Mouse (Mus musculus) kidney, embryonic 16.5 days (tissue): ENCODE measurements around the gene Micu1. TPM values are rescaled to one million over a fixed set of nuclear protein-coding genes. Genes with fewer than 3 reads are reported as not detected.

Experiments
- ATAC-seq: fragments of 200-750 bp; cut with Nextera tagmentation; 2 replicates; pipeline ENCODE4 v1.8.0; 2017; ENCODE audit warnings: moderate TSS enrichment; ENCODE audit not compliant: low FRiP score, low TSS enrichment
- H3K27ac ChIP-seq: fragments of 300-500 bp; sonication (generic); 2 replicates; pipeline ENCODE4 v1.5.1; 2014; ENCODE audit warnings: low read length
- H3K27me3 ChIP-seq: fragments of 300-500 bp; sonication (generic); 2 replicates; pipeline ENCODE4 v1.6.1; 2014; ENCODE audit warnings: low read length, control low read depth, mixed read lengths; ENCODE audit not compliant: insufficient read depth
- H3K36me3 ChIP-seq: fragments of 300-500 bp; sonication (generic); 2 replicates; pipeline ENCODE4 v1.6.1; 2014; ENCODE audit warnings: low read length, control low read depth, mixed read lengths; ENCODE audit not compliant: insufficient read depth
- H3K4me1 ChIP-seq: fragments of 300-500 bp; sonication (generic); 2 replicates; pipeline ENCODE4 v1.6.1; 2014; ENCODE audit warnings: low read length, control low read depth, mixed read lengths; ENCODE audit not compliant: insufficient read depth
- H3K4me2 ChIP-seq: fragments of 300-500 bp; sonication (generic); replicated peaks from 2 replicates; pipeline ENCODE4 v1.6.1; 2014; ENCODE audit warnings: low read depth, low read length
- H3K4me3 ChIP-seq: fragments of 300-500 bp; sonication (generic); 2 replicates; pipeline ENCODE4 v1.5.1; 2014; ENCODE audit warnings: mild to moderate bottlenecking, low read length
- H3K9ac ChIP-seq: fragments of 300-500 bp; sonication (generic); replicated peaks from 2 replicates; pipeline ENCODE4 v1.6.1; 2014; ENCODE audit warnings: low read length
- H3K9me3 ChIP-seq: fragments of 300-500 bp; sonication (generic); 2 replicates; pipeline ENCODE4 v1.6.1; 2016; ENCODE audit warnings: low read length, control low read depth
- WGBS: fragments of 180-500 bp; shearing (Covaris S2); extraction: QIAGEN DNeasy Blood & Tissue Kit; methylation state at CpG from one replicate; pipeline ENCODE4 v1.1.7; 2014; 5-methylcytosine and 5-hydroxymethylcytosine counted together
- polyA plus RNA-seq: library from polyadenylated mRNA; unstranded; fragments of >200 nt; fragmentation: Nextera tagmentation; extraction: Ambion mirVana; gene quantifications from 2 replicates; pipeline ENCODE4 v1.2.1, GENCODE M21; 2015

Gene Micu1
- polyA plus RNA-seq, 1 experiment from 2014 or later: 86.2 TPM

GRCm38 (mm10) chr10:59894251-59895160 is 192.2 kb downstream of the Micu1 start:
- no peak overlapping the region for H3K4me3 ChIP-seq
- H3K9me3 ChIP-seq: no peaks in the 10 kb centered on the region
- no peak for ATAC-seq
- peaks cover 58% of the 10 kb centered on the region for H3K36me3 ChIP-seq
- no peaks in the 10 kb centered on the region for H3K27me3 ChIP-seq
- H3K27ac ChIP-seq: no peak overlapping the region
- H3K4me2 ChIP-seq: no peak overlapping the region
- WGBS: 82% methylated on average over 25 of the region's 25 CpGs
- H3K4me1 ChIP-seq: peaks cover 32% of the 10 kb centered on the region
- no peak overlapping the region for H3K9ac ChIP-seq

- Histone ChIP-seq H3K27me3 (no peaks in the 10 kb centered on the region), H3K4me1 (peaks cover 44% of the 10 kb centered on the region), H3K9me3 (no peaks in the 10 kb centered on the region), H3K27ac (no peak overlapping the region), H3K9ac (no peak overlapping the region), H3K4me3 (no peak overlapping the region), H3K36me3 (peaks cover 53% of the 10 kb centered on the region), H3K4me2 (no peak overlapping the region)
- WGBS: 94% methylated on average over 17 of the region's 17 CpGs
- no peak for ATAC-seq
Measured at GRCm38 (mm10) chr10:59895460-59896186, 193.3 kb downstream of the Micu1 start.

GRCm38 (mm10) chr10:59896211-59896610 is 193.9 kb downstream of the Micu1 start:
- no peak overlapping the region for H3K27ac ChIP-seq
- H3K9me3 ChIP-seq: no peaks in the 10 kb centered on the region
- no peak for ATAC-seq
- no peak overlapping the region for H3K4me3 ChIP-seq
- 93% methylated on average over 4 of the region's 4 CpGs for WGBS
- H3K36me3 ChIP-seq: peaks cover 49% of the 10 kb centered on the region
- H3K4me1 ChIP-seq: peaks cover 49% of the 10 kb centered on the region
- H3K9ac ChIP-seq: no peak overlapping the region
- no peaks in the 10 kb centered on the region for H3K27me3 ChIP-seq
- H3K4me2 ChIP-seq: no peak overlapping the region

- Histone ChIP-seq H3K4me2 (no peak overlapping the region), H3K4me3 (no peak overlapping the region), H3K27me3 (no peaks in the 10 kb centered on the region), H3K36me3 (peaks cover 41% of the 10 kb centered on the region), H3K9me3 (no peaks in the 10 kb centered on the region), H3K9ac (no peak overlapping the region), H3K4me1 (peaks cover 49% of the 10 kb centered on the region), H3K27ac (peak overlapping the region; percentile 57)
- ATAC-seq: no peak
- WGBS: 61% methylated on average over 3 of the region's 3 CpGs
Measured at GRCm38 (mm10) chr10:59896911-59897331, 194.6 kb downstream of the Micu1 start.

GRCm38 (mm10) chr10:59897511-59897910 is 195.2 kb downstream of the Micu1 start:
- ATAC-seq: no peak
- WGBS: 41% methylated on average over 5 of the region's 5 CpGs
- H3K9me3 ChIP-seq: no peaks in the 10 kb centered on the region
- no peak overlapping the region for H3K4me3 ChIP-seq
- H3K27me3 ChIP-seq: no peaks in the 10 kb centered on the region
- H3K27ac ChIP-seq: peak overlapping the region; percentile 57
- H3K36me3 ChIP-seq: peaks cover 36% of the 10 kb centered on the region
- H3K9ac ChIP-seq: no peak overlapping the region
- H3K4me2 ChIP-seq: no peak overlapping the region
- peaks cover 52% of the 10 kb centered on the region for H3K4me1 ChIP-seq

GRCm38 (mm10) chr10:59898180-59898778 is 196.0 kb downstream of the Micu1 start:
- Histone ChIP-seq H3K4me1 (peaks cover 59% of the 10 kb centered on the region), H3K9ac (peak overlapping the region; percentile 44), H3K4me3 (no peak overlapping the region), H3K36me3 (peaks cover 32% of the 10 kb centered on the region), H3K27me3 (no peaks in the 10 kb centered on the region), H3K27ac (peak overlapping the region; percentile 99), H3K4me2 (no peak overlapping the region), H3K9me3 (no peaks in the 10 kb centered on the region)
- ATAC-seq: no peak
- WGBS: 65% methylated on average over 9 of the region's 9 CpGs

- ATAC-seq: no peak
- Histone ChIP-seq H3K36me3 (peaks cover 26% of the 10 kb centered on the region), H3K4me2 (peak overlapping the region; percentile 31), H3K4me1 (peaks cover 64% of the 10 kb centered on the region), H3K27me3 (no peaks in the 10 kb centered on the region), H3K27ac (peak overlapping the region; percentile 99), H3K9ac (peak overlapping the region; percentile 43), H3K9me3 (no peaks in the 10 kb centered on the region), H3K4me3 (no peak overlapping the region)
- 17% methylated on average over 2 of the region's 2 CpGs for WGBS
Measured at GRCm38 (mm10) chr10:59898935-59899334, 196.7 kb downstream of the Micu1 start.

GRCm38 (mm10) chr10:59899341-59900173 is 197.3 kb downstream of the Micu1 start:
- H3K36me3 ChIP-seq: peaks cover 20% of the 10 kb centered on the region
- peak overlapping the region; percentile 56 for H3K9ac ChIP-seq
- H3K27me3 ChIP-seq: no peaks in the 10 kb centered on the region
- peak overlapping the region; percentile 31 for H3K4me2 ChIP-seq
- 6% methylated on average over 21 of the region's 21 CpGs for WGBS
- no peaks in the 10 kb centered on the region for H3K9me3 ChIP-seq
- H3K27ac ChIP-seq: peak overlapping the region; percentile 99
- H3K4me1 ChIP-seq: peaks cover 64% of the 10 kb centered on the region
- ATAC-seq: peak; percentile 96
- no peak overlapping the region for H3K4me3 ChIP-seq

- Histone ChIP-seq H3K27me3 (no peaks in the 10 kb centered on the region), H3K9ac (peak overlapping the region; percentile 56), H3K4me1 (peaks cover 61% of the 10 kb centered on the region), H3K27ac (peak overlapping the region; percentile 99), H3K4me2 (0 out of 2 replicates have a peak overlapping the region, but pooled peaks have one; percentile 15), H3K4me3 (no peak overlapping the region), H3K9me3 (no peaks in the 10 kb centered on the region), H3K36me3 (peaks cover 17% of the 10 kb centered on the region)
- WGBS: 23% methylated on average over 4 of the region's 4 CpGs
- ATAC-seq: no peak
Measured at GRCm38 (mm10) chr10:59900174-59900435, 197.8 kb downstream of the Micu1 start.
